Comparison of ENCODE assay signal across 17 mouse cellular contexts in the genomic region with DNA sequence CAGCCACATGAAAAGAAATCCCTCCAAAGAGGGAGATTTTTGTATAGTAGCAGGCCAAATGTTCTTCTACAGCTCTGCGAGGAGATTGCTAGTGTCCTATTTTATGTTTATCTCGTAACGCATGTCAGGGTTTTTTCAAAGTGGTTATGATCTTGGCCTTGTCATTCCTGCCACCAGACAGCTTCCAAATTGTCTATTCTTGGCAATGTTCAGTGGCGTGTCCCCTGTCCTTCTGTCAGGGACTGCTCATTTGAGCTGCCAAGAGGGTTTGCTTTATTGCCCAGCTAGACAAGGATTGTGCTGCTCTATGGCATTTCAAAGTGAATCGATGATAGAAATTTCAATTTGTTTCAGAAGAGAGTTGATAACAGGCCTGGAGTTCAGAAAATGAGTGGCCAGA.
DNase-seq lines count a peak whose midpoint lies in the region; ATAC-seq lines count a peak whose summit lies in the region.
"Had no signal": no experiment of that assay in that cellular context is flagged by ENCODE, and none has a peak within 500 bp of the region (broad histone marks: within the 10 kb centered on the region; RNA-seq: fewer than 3 reads in every experiment).

No protein-coding gene starts in this region.

- peak; percentile 11 to 77 for DNase-seq in adrenal gland, adult (ENCODE audit: inconsistent age in 2 of 2, low spot score in 1 of 2)
- DNase-seq in adrenal gland, postnatal 25 days = no peak
- no peak for DNase-seq in lung, postnatal 25 days (ENCODE audit: low spot score)
- DNase-seq in cerebellum, postnatal 14 days = peak; percentile 47 to 68
- DNase-seq in limb, embryonic 10.5 days (ENCODE audit: low spot score) = no peak
- DNase-seq: thymus, postnatal 14 days had no signal

- no peaks in the 10 kb centered on the region for H3K9me3 ChIP-seq in lung, embryonic 15.5 days
- no peaks in the 10 kb centered on the region for H3K9me3 ChIP-seq in heart, embryonic 15.5 days (replicated peaks)
- no peaks in the 10 kb centered on the region for H3K9me3 ChIP-seq in limb, embryonic 10.5 days (replicated peaks)
- H3K9me3 ChIP-seq: embryonic facial prominence, embryonic 12.5 days; limb, embryonic 15.5 days had no signal

- H3K4me2 ChIP-seq in lung, embryonic 15.5 days = no peak overlapping the region
- peak overlapping the region; percentile 15; the same call in 1 of the 2 replicates for H3K4me2 ChIP-seq in heart, embryonic 15.5 days
- H3K4me2 ChIP-seq: embryonic facial prominence, embryonic 12.5 days; limb, embryonic 15.5 days had no signal

- H3K9ac ChIP-seq in lung, embryonic 15.5 days = no peak overlapping the region
- H3K9ac ChIP-seq in heart, embryonic 15.5 days = no peak overlapping the region
- H3K9ac ChIP-seq: embryonic facial prominence, embryonic 12.5 days; limb, embryonic 15.5 days had no signal

- H3K36me3 ChIP-seq in lung, embryonic 15.5 days = no peaks in the 10 kb centered on the region
- no peaks in the 10 kb centered on the region for H3K36me3 ChIP-seq in heart, embryonic 15.5 days
- no peaks in the 10 kb centered on the region for H3K36me3 ChIP-seq in limb, embryonic 10.5 days
- H3K36me3 ChIP-seq: embryonic facial prominence, embryonic 12.5 days; limb, embryonic 15.5 days had no signal

- H3K27me3 ChIP-seq in lung, embryonic 15.5 days = no peaks in the 10 kb centered on the region
- H3K27me3 ChIP-seq in heart, embryonic 15.5 days = no peaks in the 10 kb centered on the region
- no peaks in the 10 kb centered on the region for H3K27me3 ChIP-seq in limb, embryonic 10.5 days (ENCODE audit: low read depth, poor library complexity, severe bottlenecking)
- H3K27me3 ChIP-seq: CH12.LX; embryonic facial prominence, embryonic 12.5 days; limb, embryonic 15.5 days had no signal

- peaks cover 8% of the 10 kb centered on the region; the same call in 1 of the 2 replicates for H3K4me1 ChIP-seq in lung, embryonic 15.5 days
- peaks cover 22% of the 10 kb centered on the region for H3K4me1 ChIP-seq in heart, embryonic 15.5 days (replicated peaks)
- H3K4me1 ChIP-seq in limb, embryonic 10.5 days = no peaks in the 10 kb centered on the region
- H3K4me1 ChIP-seq: embryonic facial prominence, embryonic 12.5 days; limb, embryonic 15.5 days had no signal

- H3K27ac ChIP-seq in lung, embryonic 15.5 days = no peak overlapping the region
- peak overlapping the region; percentile 72 for H3K27ac ChIP-seq in heart, embryonic 15.5 days
- no peak overlapping the region for H3K27ac ChIP-seq in limb, embryonic 10.5 days
- H3K27ac ChIP-seq: embryonic facial prominence, embryonic 12.5 days; layer of hippocampus, adult 2 months; limb, embryonic 15.5 days; macrophage had no signal

- peak; percentile 31; the same call in 1 of the 2 replicates for ATAC-seq in lung, embryonic 15.5 days (ENCODE audit: borderline replicate concordance, extremely low read depth, low FRiP score, low TSS enrichment)
- no peak; the same call in 1 of the 2 replicates for ATAC-seq in heart, embryonic 15.5 days (replicated peaks; ENCODE audit: insufficient number of reproducible peaks, insufficient read depth, low FRiP score, low read depth)
- no peak for ATAC-seq in megakaryocyte progenitor cell, adult 5-6 weeks (replicated peaks; ENCODE audit: poor library complexity)
- ATAC-seq: activated CD4-positive, CD25-positive, alpha-beta regulatory T cell, adult 4 months; inflammation-experienced regulatory T-cells, adult 6 months; midbrain, embryonic 16.5 days had no signal

- no peak overlapping the region for H3K4me3 ChIP-seq in lung, embryonic 15.5 days
- H3K4me3 ChIP-seq in heart, embryonic 15.5 days = no peak overlapping the region
- H3K4me3 ChIP-seq in limb, embryonic 10.5 days = no peak overlapping the region
- H3K4me3 ChIP-seq: embryonic facial prominence, embryonic 12.5 days; layer of hippocampus, adult 2 months; limb, embryonic 15.5 days had no signal

- 51% methylated on average over 5 of the region's 5 CpGs for WGBS in lung, embryonic 15.5 days
- WGBS in heart, embryonic 15.5 days = 50% methylated on average over 5 of the region's 5 CpGs
- WGBS in limb, embryonic 10.5 days = 92% methylated on average over 5 of the region's 5 CpGs

Comparison
In these comparisons a context has a peak if more than half of its experiments do, and no peak if none do; other contexts are left out.
1. DNase-seq: peak in adrenal gland, adult (2 of 2) and cerebellum, postnatal 14 days (2 of 2); none in adrenal gland, postnatal 25 days (single experiment), lung, postnatal 25 days (single experiment) and limb, embryonic 10.5 days (single experiment).